Mouse (Mus musculus) stomach, embryonic 14.5 days (tissue): ENCODE measurements around the gene Wnt5a. TPM values are rescaled to one million over a fixed set of nuclear protein-coding genes. Genes with fewer than 3 reads are reported as not detected.

Source experiments
- ATAC-seq: fragments of 200-750 bp; cut with Nextera tagmentation; 2 replicates; pipeline ENCODE4 v1.8.0; 2017; ENCODE audit warnings: low read depth, moderate TSS enrichment; ENCODE audit not compliant: insufficient number of reproducible peaks, insufficient read depth, low FRiP score
- H3K27ac ChIP-seq: fragments of 300-500 bp; sonication (generic); 2 replicates; pipeline ENCODE4 v1.5.1; 2014; ENCODE audit warnings: mild to moderate bottlenecking, low read length, moderate library complexity, mixed read lengths
- H3K27me3 ChIP-seq: fragments of 300-500 bp; sonication (generic); 2 replicates; pipeline ENCODE4 v1.6.1; 2014; ENCODE audit warnings: low read length, control low read depth, mixed read lengths; ENCODE audit not compliant: control insufficient read depth, insufficient read depth
- H3K36me3 ChIP-seq: fragments of 300-500 bp; sonication (generic); 2 replicates; pipeline ENCODE4 v1.6.1; 2014; ENCODE audit warnings: mild to moderate bottlenecking, control low read depth, low read length, moderate library complexity, mixed read lengths; ENCODE audit not compliant: control insufficient read depth, insufficient read depth
- H3K4me1 ChIP-seq: fragments of 300-500 bp; sonication (generic); 2 replicates; pipeline ENCODE4 v1.6.1; 2014; ENCODE audit warnings: low read length, control low read depth, mixed read lengths; ENCODE audit not compliant: control insufficient read depth, insufficient read depth
- H3K4me2 ChIP-seq: fragments of 300-500 bp; sonication (generic); replicated peaks from 2 replicates; pipeline ENCODE4 v1.6.1; 2014; ENCODE audit warnings: low read depth, low read length, control low read depth
- H3K4me3 ChIP-seq: fragments of 300-500 bp; sonication (generic); 2 replicates; pipeline ENCODE4 v1.5.1; 2014; ENCODE audit warnings: low read depth, low read length, control low read depth
- H3K9ac ChIP-seq: fragments of 300-500 bp; sonication (generic); replicated peaks from 2 replicates; pipeline ENCODE4 v1.6.1; 2014; ENCODE audit warnings: low read depth, mild to moderate bottlenecking, control low read depth, low read length, moderate library complexity, mixed read lengths
- H3K9me3 ChIP-seq: fragments of 300-500 bp; sonication (generic); 2 replicates; pipeline ENCODE4 v1.6.1; 2016; ENCODE audit warnings: low read depth, low read length, control low read depth; ENCODE audit not compliant: control insufficient read depth
- WGBS: fragments of 180-500 bp; shearing (Covaris S2); extraction: QIAGEN DNeasy Blood & Tissue Kit; methylation state at CpG from one replicate; pipeline ENCODE4 v1.1.7; 2014; 5-methylcytosine and 5-hydroxymethylcytosine counted together
- polyA plus RNA-seq: library from polyadenylated mRNA; unstranded; fragments of >200 nt; fragmentation: Nextera tagmentation; extraction: Ambion mirVana; gene quantifications from 2 replicates; pipeline ENCODE4 v1.2.1, GENCODE M21; 2014

Wnt5a gene
- polyA plus RNA-seq, 1 experiment from 2014 or later = 41.8 TPM

DNA sequence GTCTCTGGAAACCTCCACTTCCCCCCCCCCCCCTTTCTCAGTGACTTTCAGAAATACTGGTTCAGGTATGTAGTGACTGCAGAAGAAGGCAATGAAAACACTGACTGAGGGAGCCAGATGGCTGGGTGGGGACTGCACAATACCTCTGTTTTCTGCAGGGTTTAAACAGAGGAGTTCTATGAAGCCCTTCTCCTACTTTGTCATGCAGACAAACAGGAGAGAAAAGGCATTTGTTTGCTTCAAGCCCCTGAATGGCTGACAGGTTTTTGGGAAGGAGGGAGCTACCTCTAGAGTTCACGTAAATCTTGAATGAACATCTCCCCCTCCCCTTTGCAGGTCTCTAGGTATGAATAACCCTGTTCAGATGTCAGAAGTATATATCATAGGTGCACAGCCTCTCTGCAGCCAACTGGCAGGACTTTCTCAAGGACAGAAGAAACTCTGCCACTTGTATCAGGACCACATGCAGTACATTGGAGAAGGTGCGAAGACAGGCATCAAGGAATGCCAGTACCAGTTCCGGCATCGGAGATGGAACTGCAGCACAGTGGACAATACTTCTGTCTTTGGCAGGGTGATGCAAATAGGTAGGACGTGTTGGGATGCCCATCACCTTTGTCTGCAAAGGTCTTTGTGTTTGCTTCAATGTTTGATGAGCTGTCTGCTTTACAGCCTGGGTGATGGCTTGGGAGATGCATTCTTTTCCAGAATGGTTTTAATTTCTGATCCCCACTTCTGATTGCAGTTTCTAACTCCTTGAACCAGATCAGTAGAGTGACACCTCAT, 8.4 kb downstream of the Wnt5a start:
- WGBS = 78% methylated on average over 5 of the region's 5 CpGs
- H3K36me3 ChIP-seq = peaks cover 27% of the 10 kb centered on the region; the same call in 1 of the 2 replicates
- no peak for ATAC-seq
- H3K4me3 ChIP-seq = no peak overlapping the region
- H3K9ac ChIP-seq = no peak overlapping the region
- H3K4me1 ChIP-seq = peaks cover 29% of the 10 kb centered on the region; the same call in 1 of the 2 replicates
- no peak overlapping the region for H3K4me2 ChIP-seq
- no peaks in the 10 kb centered on the region for H3K27me3 ChIP-seq
- H3K9me3 ChIP-seq = no peaks in the 10 kb centered on the region
- no peak overlapping the region for H3K27ac ChIP-seq

DNA sequence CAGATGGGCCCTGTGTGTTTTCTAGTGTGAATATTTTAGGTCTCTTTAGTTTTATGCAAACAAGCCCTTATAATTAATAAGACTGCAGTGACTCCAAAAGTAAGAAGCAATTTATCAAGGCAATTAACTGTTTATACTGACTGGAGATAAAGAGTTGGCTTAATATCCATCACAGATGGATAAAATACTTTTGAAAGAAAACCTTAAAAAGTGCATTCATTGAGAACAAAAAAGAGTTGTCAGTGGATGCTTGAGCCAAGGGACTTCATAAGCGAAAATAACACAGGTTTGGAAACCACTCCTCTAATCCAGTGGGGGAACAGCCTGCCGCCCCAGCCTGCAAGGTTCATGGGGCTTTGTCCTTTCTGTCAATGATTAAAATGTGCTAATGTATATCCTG, 9.6 kb downstream of the Wnt5a start:
- Histone ChIP-seq H3K27ac (no peak overlapping the region), H3K4me1 (peaks cover 24% of the 10 kb centered on the region; the same call in 1 of the 2 replicates), H3K9ac (no peak overlapping the region), H3K4me3 (no peak overlapping the region), H3K9me3 (no peaks in the 10 kb centered on the region), H3K27me3 (no peaks in the 10 kb centered on the region), H3K4me2 (no peak overlapping the region), H3K36me3 (peaks cover 29% of the 10 kb centered on the region; the same call in 1 of the 2 replicates)
- 37% methylated on average over 2 of the region's 2 CpGs for WGBS
- no peak for ATAC-seq

GRCm38 (mm10) chr14:28515331-28515730, 10.8 kb downstream of the Wnt5a start:
- WGBS = 50% methylated on average over 6 of the region's 6 CpGs
- H3K9ac ChIP-seq = no peak overlapping the region
- no peak overlapping the region for H3K4me2 ChIP-seq
- ATAC-seq = no peak
- no peak overlapping the region for H3K4me3 ChIP-seq
- no peaks in the 10 kb centered on the region for H3K27me3 ChIP-seq
- peaks cover 20% of the 10 kb centered on the region; the same call in 1 of the 2 replicates for H3K4me1 ChIP-seq
- no peaks in the 10 kb centered on the region for H3K9me3 ChIP-seq
- H3K27ac ChIP-seq = no peak overlapping the region
- H3K36me3 ChIP-seq = peaks cover 41% of the 10 kb centered on the region; the same call in 1 of the 2 replicates

GRCm38 (mm10) chr14:28517631-28518560, 13.3 kb downstream of the Wnt5a start:
- no peak overlapping the region for H3K9ac ChIP-seq
- no peak overlapping the region for H3K4me3 ChIP-seq
- H3K36me3 ChIP-seq = peaks cover 49% of the 10 kb centered on the region

DNA sequence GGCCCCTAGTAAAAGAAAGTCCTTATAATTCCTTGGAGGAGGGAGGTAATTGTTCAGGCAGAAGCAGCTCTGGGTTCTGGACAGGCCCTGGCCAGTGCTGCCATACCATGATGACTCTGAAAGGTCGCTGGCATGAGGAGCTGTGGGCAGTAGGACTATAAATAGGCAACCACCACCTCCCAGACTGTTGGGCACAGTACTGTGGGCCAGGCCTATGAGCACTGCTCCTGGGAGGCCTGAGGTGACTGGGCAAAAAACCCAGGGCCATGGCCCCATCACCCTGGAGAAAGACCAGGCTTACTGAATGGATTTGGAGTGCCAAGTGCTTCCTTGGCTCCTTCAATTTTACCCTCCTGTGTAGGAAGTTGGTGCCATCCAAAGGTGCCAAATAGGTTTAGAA, 16.6 kb downstream of the Wnt5a start:
- Histone ChIP-seq H3K9ac (no peak overlapping the region), H3K27me3 (no peaks in the 10 kb centered on the region), H3K4me2 (no peak overlapping the region), H3K4me1 (no peaks in the 10 kb centered on the region), H3K4me3 (no peak overlapping the region), H3K36me3 (peaks cover 30% of the 10 kb centered on the region), H3K27ac (no peak overlapping the region), H3K9me3 (no peaks in the 10 kb centered on the region)
- no peak for ATAC-seq
- WGBS = 96% methylated on average over 1 of the region's 1 CpGs

More at GRCm38 (mm10) chr14:28517631-28518560, 13.3 kb downstream of the Wnt5a start:
- Histone ChIP-seq H3K27me3 (no peaks in the 10 kb centered on the region), H3K27ac (no peak overlapping the region), H3K9me3 (no peaks in the 10 kb centered on the region), H3K4me1 (0 out of 2 replicates have a peak, but pooled peaks cover 9% of the 10 kb centered on the region), H3K4me2 (no peak overlapping the region)
- WGBS = 71% methylated on average over 39 of the region's 39 CpGs
- ATAC-seq = no peak

- ATAC-seq = no peak
- Histone ChIP-seq H3K4me3 (no peak overlapping the region), H3K4me1 (no peaks in the 10 kb centered on the region), H3K9me3 (no peaks in the 10 kb centered on the region), H3K27ac (no peak overlapping the region), H3K36me3 (peaks cover 30% of the 10 kb centered on the region), H3K27me3 (no peaks in the 10 kb centered on the region), H3K9ac (no peak overlapping the region), H3K4me2 (no peak overlapping the region)
- 82% methylated on average over 21 of the region's 21 CpGs for WGBS
Measured at GRCm38 (mm10) chr14:28522611-28523010, 18.1 kb downstream of the Wnt5a start.

DNA sequence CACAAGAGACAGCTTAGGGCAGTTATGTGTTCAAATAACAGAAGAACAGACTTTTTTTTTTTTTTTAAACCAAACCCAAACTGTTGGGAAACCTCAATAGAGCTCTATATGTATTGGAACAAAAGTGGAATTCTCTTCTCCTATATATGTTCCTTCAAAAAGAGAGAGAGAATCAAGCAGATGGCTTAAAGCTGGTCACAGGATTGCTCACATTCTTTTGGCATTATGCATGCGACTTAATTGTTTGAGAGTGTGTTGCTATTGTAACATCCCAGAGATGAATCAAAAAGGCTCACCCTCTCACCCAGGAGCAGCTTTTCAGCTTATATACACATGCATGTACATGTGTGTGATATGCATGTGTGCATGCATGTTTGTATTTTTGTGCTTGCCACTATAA, 21.0 kb downstream of the Wnt5a start:
- H3K27me3 ChIP-seq = no peaks in the 10 kb centered on the region
- H3K27ac ChIP-seq = no peak overlapping the region
- H3K9me3 ChIP-seq = no peaks in the 10 kb centered on the region
- no peak overlapping the region for H3K9ac ChIP-seq
- no peak for ATAC-seq
- peaks cover 12% of the 10 kb centered on the region for H3K36me3 ChIP-seq
- H3K4me1 ChIP-seq = no peaks in the 10 kb centered on the region
- H3K4me3 ChIP-seq = no peak overlapping the region
- WGBS = 46% methylated on average over 1 of the region's 1 CpGs
- H3K4me2 ChIP-seq = no peak overlapping the region

DNA sequence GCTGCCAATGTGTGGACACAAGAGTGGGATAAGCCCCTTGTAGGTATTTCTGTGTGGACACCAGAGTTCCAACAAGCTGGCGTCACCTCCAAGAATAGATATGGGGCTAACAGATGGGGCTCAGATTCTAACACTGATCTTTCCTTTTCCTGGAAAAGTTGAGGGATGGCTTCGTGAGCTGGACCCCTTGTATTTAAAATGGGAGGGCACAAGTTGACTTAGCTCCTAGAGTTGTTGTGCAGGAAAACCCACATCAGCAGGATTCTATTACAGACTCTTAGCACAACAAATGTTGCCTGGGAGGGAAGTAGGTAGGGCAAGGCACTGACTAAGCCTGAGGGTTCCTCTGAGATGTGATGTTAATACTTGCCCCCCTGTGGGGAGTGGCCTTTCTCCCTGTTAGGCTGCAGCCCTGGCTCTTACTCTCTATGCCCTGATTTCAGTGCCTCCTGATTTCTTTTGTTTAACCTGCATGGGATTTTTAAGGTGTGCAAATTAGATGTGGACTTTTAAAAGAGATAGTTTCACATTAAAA, 23.7 kb downstream of the Wnt5a start:
- no peak overlapping the region for H3K4me3 ChIP-seq

More for the DNA sequence above, 23.7 kb downstream of the Wnt5a start:
- 71% methylated on average over 2 of the region's 2 CpGs for WGBS
- Histone ChIP-seq H3K36me3 (peaks cover 2% of the 10 kb centered on the region; the same call in 1 of the 2 replicates), H3K27ac (no peak overlapping the region), H3K4me2 (no peak overlapping the region), H3K27me3 (no peaks in the 10 kb centered on the region), H3K9ac (no peak overlapping the region), H3K9me3 (no peaks in the 10 kb centered on the region), H3K4me1 (no peaks in the 10 kb centered on the region)
- ATAC-seq = no peak
